Mouse (Mus musculus): ENCODE measurements around the gene Casp6. TPM values are rescaled to one million over a fixed set of nuclear protein-coding genes. Genes with fewer than 3 reads are reported as not detected.

Casp6 gene
- total and polyA plus RNA-seq, 3 experiments, result 10.5 to 31.7 (median 15.3) TPM

DNA sequence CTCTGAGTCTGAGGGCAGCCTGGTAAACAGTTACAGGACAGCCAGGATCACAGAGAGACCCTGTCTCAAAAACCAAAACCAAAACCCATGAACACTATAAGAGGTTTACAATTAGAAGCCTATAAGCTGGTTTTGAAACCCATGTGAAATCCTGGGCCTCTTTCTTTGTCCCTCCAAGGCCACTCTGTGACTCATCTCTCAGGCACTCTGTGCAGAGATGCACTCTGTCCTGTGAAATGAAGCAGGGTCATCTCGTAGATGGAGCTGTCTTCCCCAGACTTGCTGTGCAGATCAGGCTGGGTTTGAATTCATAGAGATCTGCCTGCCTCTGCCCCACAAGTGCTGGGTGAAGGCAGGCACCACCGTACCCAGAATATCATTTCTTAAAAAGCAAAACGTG lies 16.2 kb downstream of the Casp6 start:
- no peaks in the 10 kb centered on the region for H3K79me2 ChIP-seq (replicated peaks; ENCODE audit: control insufficient read depth, extremely low read depth, insufficient read depth, poor library complexity, severe bottlenecking)
- in situ Hi-C loops (cut with MboI; ENCODE audit: low pct_ligation_motif_present, low pct_unique_long_range_greater_than_20kb, low sequenced_read_pairs) (loop anchor here (5.0 to 25.0 kb wide), 2 partner anchors 155 to 770 kb away; no protein-coding TSS in a partner anchor), dilution Hi-C loops (cut with MboI; ENCODE audit: extremely low pct_ligation_motif_present, extremely low pct_unique_long_range_greater_than_20kb, low sequenced_read_pairs) (no loop called here)
- no peak overlapping the region for H3K4me3 ChIP-seq (replicated peaks in 1 of 3; ENCODE audit: low read depth in 2 of 3, low read length in 2 of 3, poor library complexity in 1 of 3)
- TF ChIP-seq IRF4 (IDR thresholded peaks at IDR 0.05; ENCODE audit: low read depth, low read length) (no peak), JUN (IDR thresholded peaks at IDR 0.05; ENCODE audit: insufficient read depth, low read depth, low read length) (no peak), MAFK (IDR thresholded peaks at IDR 0.05; ENCODE audit: insufficient replicate concordance, low read length) (no peak)
- no peak for DNase-seq (ENCODE audit: extremely low read depth)
- peaks cover 0 to 5% of the 10 kb centered on the region in 2 experiments; a peak in 2 of 4 replicates for H3K4me1 ChIP-seq (ENCODE audit: control insufficient read depth in 1 of 2, insufficient read depth in 2 of 2)
- no peaks in the 10 kb centered on the region for H3K9me3 ChIP-seq (replicated peaks; ENCODE audit: low read length)
- no peak overlapping the region for H3K9ac ChIP-seq (ENCODE audit: insufficient read depth, low read depth)
- no peak overlapping the region for H3K27ac ChIP-seq (ENCODE audit: insufficient read depth, low read depth)
- H3K4me2 ChIP-seq (ENCODE audit: insufficient read depth, low read depth, poor library complexity, severe bottlenecking), result no peak overlapping the region
- peaks cover 4 to 21% of the 10 kb centered on the region in 2 experiments for H3K36me3 ChIP-seq (replicated peaks in 1 of 2; ENCODE audit: control insufficient read depth in 1 of 2, insufficient read depth in 1 of 2, low read length in 1 of 2)
- no peaks in the 10 kb centered on the region for H3K27me3 ChIP-seq (replicated peaks)

DNA sequence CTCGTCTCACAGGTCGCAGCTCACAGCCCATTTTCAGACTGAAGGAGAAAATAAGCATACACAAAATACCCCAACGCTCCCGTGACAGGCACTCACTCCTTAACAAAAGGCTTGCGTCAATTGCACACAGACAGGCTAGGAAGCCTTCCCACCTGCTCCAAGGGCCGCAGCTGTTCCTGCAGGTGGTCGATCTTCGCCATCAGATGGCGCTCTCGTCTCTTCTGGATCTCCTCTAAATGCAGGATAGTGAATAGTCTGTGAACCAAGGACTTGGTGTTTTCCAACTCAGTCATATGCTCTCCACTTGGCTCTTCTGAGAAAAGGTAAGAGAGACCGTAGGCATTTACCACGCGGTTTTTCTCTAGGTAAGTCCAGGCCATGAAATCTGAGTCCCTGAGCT lies 17.2 kb downstream of the Casp6 start:
- peak; percentile 62 for DNase-seq (ENCODE audit: extremely low read depth)
- Histone ChIP-seq H3K9ac (ENCODE audit: insufficient read depth, low read depth) (no peak overlapping the region), H3K27me3 (replicated peaks) (no peaks in the 10 kb centered on the region), H3K27ac (ENCODE audit: insufficient read depth, low read depth) (no peak overlapping the region), H3K9me3 (replicated peaks; ENCODE audit: low read length) (no peaks in the 10 kb centered on the region), H3K4me3 (replicated peaks in 1 of 3; ENCODE audit: low read depth in 2 of 3, low read length in 2 of 3, poor library complexity in 1 of 3) (no peak overlapping the region), H3K36me3 (replicated peaks in 1 of 2; ENCODE audit: control insufficient read depth in 1 of 2, insufficient read depth in 1 of 2, low read length in 1 of 2) (peaks cover 2 to 15% of the 10 kb centered on the region in 2 experiments), H3K4me2 (ENCODE audit: insufficient read depth, low read depth, poor library complexity, severe bottlenecking) (no peak overlapping the region), H3K79me2 (replicated peaks; ENCODE audit: control insufficient read depth, extremely low read depth, insufficient read depth, poor library complexity, severe bottlenecking) (no peaks in the 10 kb centered on the region), H3K4me1 (ENCODE audit: control insufficient read depth in 1 of 2, insufficient read depth in 2 of 2) (peaks cover 0 to 5% of the 10 kb centered on the region in 2 experiments; a peak in 2 of 4 replicates)
- TF ChIP-seq CTCF (conservative IDR thresholded peaks at IDR 0.05 in 1 of 2, IDR thresholded peaks at IDR 0.05 in 1 of 2; ENCODE audit: low read depth in 2 of 2, low read length in 2 of 2) (peak; percentile 37 to 82), RAD21 (IDR thresholded peaks at IDR 0.05; ENCODE audit: low read depth, low read length) (peak; percentile 79), CHD1 (IDR thresholded peaks at IDR 0.05; ENCODE audit: low read depth, low read length) (no peak), ZC3H11A (IDR thresholded peaks at IDR 0.05; ENCODE audit: low read depth, low read length) (peak; percentile 35; the same call in 1 of the 2 replicates), SMC3 (IDR thresholded peaks at IDR 0.05; ENCODE audit: low read depth, low read length) (peak; percentile 87), MAX (IDR thresholded peaks at IDR 0.05; ENCODE audit: low read length) (no peak)
- in situ Hi-C loops (cut with MboI; ENCODE audit: low pct_ligation_motif_present, low pct_unique_long_range_greater_than_20kb, low sequenced_read_pairs), result loop anchor here (5.0 to 25.0 kb wide), 2 partner anchors 154 to 769 kb away; no protein-coding TSS in a partner anchor
- dilution Hi-C loops (cut with MboI; ENCODE audit: extremely low pct_ligation_motif_present, extremely low pct_unique_long_range_greater_than_20kb, low sequenced_read_pairs), result no loop called here

DNA sequence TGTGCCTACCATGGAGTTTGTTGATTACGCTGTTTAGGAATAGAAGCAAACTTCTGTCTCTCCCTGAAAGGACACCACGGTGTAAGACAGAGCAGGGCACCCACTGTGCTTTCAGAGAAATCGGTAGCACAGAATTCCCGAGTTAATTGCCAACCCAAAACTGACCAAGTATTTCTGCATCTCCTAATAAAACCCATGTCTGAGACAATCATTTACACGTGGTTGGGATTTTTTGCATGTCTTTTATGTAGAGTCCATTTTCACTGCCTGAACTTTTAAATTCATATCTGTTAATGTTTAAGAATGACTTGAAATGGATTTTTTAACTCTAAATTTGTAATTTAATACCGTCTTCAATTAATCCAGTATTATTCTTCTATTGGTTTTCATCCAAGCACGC lies 22.4 kb downstream of the Casp6 start:
- Histone ChIP-seq H3K36me3 (replicated peaks in 1 of 2; ENCODE audit: control insufficient read depth in 1 of 2, insufficient read depth in 1 of 2, low read length in 1 of 2) (no peaks in the 10 kb centered on the region), H3K4me3 (replicated peaks in 1 of 3; ENCODE audit: low read depth in 2 of 3, low read length in 2 of 3, poor library complexity in 1 of 3) (no peak overlapping the region), H3K27ac (ENCODE audit: insufficient read depth, low read depth) (no peak overlapping the region), H3K79me2 (replicated peaks; ENCODE audit: control insufficient read depth, extremely low read depth, insufficient read depth, poor library complexity, severe bottlenecking) (no peaks in the 10 kb centered on the region), H3K4me1 (ENCODE audit: control insufficient read depth in 1 of 2, insufficient read depth in 2 of 2) (peaks cover 3 to 9% of the 10 kb centered on the region in 2 experiments), H3K27me3 (replicated peaks) (no peaks in the 10 kb centered on the region), H3K9ac (ENCODE audit: insufficient read depth, low read depth) (no peak overlapping the region), H3K4me2 (ENCODE audit: insufficient read depth, low read depth, poor library complexity, severe bottlenecking) (no peak overlapping the region), H3K9me3 (replicated peaks; ENCODE audit: low read length) (no peaks in the 10 kb centered on the region)
- dilution Hi-C loops (cut with MboI; ENCODE audit: extremely low pct_ligation_motif_present, extremely low pct_unique_long_range_greater_than_20kb, low sequenced_read_pairs), result no loop called here
- no peak for DNase-seq (ENCODE audit: extremely low read depth)
- in situ Hi-C loops (cut with MboI; ENCODE audit: low pct_ligation_motif_present, low pct_unique_long_range_greater_than_20kb, low sequenced_read_pairs), result loop anchor here (25.0 kb wide), 1 partner anchor 764 kb away; no protein-coding TSS in a partner anchor
- TF ChIP-seq ZKSCAN1 (IDR thresholded peaks at IDR 0.05; ENCODE audit: borderline replicate concordance, low read depth, low read length) (no peak), JUND (conservative IDR thresholded peaks at IDR 0.05; ENCODE audit: low read depth, low read length) (no peak), SIN3A (IDR thresholded peaks at IDR 0.05; ENCODE audit: low read length) (no peak), KAT2A (IDR thresholded peaks at IDR 0.05; ENCODE audit: insufficient replicate concordance, low read length) (no peak), MAZ (IDR thresholded peaks at IDR 0.05; ENCODE audit: low read depth, low read length) (no peak)
